Mouse (Mus musculus) kidney, postnatal 25 days (tissue): ENCODE measurements around the gene Arhgef25.

Experiments used
- DNase-seq, 2 experiments: peaks; one replicate each; pipeline ENCODE4 v3.0.0; 2021; ENCODE audit warnings: mixed read lengths in 2 of 2

Gene Arhgef25

DNA sequence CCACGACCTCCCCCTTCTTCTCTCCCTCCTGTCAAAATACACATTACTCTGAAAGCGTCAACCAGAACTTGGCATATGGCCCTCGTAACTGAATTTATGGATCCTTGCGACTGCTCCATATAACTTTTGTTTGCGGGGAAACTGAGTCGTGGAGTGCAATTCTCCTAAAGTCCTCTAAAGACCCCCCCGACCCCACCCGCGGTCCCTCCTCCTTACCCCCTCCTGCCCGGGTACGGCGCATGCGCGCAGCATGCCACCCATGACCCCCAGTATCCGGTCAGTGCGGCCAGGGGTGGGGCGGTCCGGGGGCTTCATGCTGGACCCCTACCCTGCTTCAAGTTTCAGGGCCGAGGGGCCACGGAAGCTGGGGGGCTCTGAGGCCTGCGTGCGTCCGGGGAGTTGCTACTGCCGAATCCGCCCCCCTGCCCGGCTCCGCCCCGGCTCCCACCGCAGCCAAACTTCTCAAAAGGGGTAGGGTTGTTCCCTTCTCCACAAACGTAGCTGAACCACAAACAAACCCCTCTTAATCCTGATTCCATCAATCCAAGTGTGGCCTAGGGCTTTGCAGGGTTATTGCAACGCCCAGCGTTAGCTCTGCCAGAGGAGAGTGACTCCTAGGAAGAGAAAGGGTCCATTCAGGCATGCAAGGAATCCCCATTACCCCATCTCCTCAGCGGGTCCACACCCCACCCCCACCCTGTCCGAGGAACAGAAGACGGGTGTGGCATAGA, at the start of gene Arhgef25:
Arhgef25 (minus strand) TSS at position 433 of the 731 bp plus-strand sequence.
- peak in 1 of 2 experiments; percentile 64 for DNase-seq

DNA sequence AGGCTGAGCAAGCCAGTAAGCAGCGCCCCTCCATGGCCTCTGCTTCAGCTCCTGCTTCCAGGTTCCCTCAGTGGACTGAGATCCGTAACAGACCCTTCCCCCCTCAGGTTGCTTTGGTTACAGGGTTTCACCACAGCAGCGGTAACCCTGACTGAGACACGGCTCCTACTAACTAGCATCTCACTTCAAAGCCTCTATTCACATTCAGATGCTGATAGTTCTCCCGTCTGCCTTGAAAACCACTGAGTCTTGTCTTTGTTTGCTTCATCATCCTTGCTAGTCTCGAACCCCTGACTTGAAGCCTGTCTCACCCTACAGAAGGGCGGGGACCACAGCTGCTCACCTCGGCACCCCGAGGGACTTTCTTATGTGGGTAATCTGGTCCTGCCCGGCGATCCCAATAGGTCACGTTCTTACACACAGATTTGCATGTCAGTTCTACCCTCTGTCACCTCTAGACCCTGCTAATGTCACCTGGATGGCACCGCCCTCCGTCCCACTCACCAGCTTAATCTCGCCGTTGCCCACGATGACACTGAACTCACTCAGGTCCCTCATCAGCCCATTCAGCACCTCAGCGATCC, 48.5 kb upstream of the Arhgef25 start:
- no peak for DNase-seq

DNA sequence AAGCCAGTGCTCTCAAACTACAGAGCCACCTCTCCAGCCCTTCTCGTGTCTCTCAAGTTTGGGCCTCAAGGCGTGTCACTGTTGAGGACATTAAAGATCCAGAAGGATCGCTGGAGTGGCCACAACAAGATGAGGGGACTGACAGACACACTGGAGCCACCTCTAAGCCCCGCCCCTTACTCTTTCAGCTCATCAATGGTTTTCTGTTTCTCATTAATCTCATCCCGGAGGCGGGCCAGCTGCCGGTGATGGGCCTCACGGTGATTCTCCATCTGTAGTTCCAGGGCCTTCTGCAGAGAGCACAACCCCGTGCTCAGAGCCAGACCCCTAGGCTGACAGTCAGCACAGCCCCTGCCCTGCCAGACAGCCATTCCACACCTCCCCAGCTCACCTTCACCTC, 46.7 kb upstream of the Arhgef25 start:
- no peak for DNase-seq

DNA sequence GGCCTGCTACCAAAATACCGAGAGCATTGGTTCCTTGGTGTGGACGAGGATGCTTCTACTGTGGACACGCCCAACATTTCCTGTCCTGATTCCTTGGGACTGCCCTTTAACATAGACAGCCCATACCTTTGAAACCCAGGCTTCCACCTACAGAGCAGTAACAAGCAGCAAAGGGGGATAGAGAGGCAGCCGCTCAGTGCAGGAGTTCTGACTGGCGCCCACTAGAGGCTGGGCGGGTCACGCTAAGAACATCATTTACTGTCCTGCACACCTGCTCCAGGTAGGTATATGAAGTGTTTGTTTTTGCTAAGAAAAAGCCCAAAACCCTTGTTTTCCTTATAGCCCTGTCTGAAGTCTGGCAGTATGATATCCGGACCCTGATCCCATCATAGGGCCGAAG, 43.3 kb upstream of the Arhgef25 start:
- no peak for DNase-seq

DNA sequence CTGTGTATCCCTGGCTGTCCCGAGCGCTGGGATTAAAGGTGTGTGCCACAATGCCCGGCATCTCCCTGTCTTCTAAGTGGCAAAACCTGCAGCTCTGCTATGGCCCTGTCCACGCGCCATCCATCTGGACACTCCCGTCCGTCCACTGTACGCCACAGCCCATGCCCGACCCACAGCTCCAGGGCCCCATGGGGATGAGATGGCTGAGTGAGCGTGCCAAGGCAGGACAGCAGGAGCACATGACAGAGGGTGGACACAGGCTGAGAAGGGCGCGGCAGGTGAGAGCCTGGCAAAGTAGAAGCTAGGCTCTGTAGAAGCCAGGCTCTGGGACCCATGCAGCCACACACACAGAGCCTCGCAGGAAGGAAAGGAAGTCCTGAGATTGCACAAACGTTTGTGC, 41.9 kb upstream of the Arhgef25 start:
- no peak for DNase-seq

DNA sequence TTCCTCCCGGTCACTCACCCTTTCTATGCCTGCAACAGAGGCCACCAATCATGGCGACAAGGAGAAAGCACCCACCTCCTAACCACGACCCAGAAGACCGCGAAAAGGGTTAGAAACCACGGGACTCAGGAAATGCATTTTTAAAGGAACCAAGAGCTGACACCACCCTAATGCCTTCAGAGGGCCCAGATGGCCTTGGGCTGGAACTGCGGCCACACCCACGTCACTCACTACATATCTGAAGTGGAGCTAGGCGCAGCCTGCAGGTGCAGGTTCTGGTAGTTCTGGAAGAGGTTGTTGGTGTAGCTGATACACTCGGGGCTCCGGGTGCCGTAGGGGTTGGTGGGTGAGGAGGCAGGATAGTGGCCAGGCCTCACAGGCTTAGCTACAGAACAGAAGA, 40.8 kb upstream of the Arhgef25 start:
- DNase-seq: no peak

DNA sequence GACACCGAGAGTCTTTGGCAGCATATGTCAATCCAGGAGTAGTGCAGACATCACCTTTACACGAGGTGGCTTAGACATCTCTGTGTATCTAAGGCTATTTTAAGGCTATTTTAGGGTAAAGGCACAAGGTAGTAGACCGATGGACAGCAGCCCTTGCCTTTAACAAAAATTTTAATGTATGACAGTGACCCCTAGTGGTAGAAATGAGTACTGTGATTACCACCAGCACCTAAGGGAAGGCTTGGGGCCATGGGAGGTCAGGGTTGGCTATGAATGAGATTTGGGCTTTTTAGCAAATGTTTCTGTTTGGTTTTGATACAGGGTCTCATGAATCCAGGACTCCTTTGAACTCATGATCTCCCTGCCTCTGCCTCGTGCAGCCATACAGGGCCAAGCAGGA, 39.0 kb upstream of the Arhgef25 start:
- peak in 1 of 2 experiments; percentile 53 for DNase-seq

DNA sequence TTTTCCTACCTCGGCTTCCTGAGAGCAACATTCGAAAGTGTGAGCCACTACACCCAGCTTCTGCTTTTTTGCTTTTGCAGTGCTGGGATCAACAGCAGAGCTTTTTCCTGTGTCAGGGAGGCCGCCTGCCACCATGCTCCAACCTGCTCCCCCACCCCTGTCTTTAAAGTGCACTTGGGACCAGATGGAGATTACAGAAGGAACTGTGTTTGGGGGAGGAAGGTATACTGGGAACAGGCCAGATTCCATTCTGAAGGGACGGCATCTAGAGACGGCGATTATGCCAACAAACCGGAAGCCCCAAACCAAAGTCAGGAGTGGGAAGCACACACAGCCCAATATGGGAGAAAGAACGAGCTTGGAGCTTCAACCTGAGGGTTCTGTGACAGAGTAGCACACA, 37.3 kb upstream of the Arhgef25 start:
- no peak for DNase-seq

DNA sequence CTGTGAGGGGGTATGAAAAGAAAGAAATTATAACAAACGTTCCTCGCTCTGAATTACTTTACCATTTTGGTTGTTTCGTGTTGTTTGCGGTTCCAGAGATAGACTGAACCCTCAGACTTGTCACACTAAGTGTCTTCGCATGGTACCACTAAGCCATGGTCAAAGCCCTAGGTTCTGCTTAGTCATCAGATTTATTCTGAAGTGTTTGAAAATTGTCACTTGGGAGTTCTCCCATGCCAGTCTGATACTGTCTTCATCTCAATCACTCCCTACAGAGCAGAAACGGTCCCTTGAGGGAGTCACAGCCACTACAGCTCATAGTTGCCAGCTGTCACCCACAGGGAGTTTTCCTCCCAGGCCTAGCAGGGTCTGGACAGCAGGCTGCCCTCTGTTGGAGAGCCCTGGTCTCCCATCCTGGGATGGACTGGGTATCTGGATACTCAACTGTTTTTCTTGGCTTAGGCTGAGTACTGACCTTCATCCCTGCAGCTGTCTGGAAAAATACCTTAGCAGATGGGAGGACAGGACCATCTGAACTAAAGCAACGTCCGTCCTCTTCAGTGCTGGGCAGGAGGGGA, 36.5 kb upstream of the Arhgef25 start:
- peak; percentile 40 to 62 for DNase-seq

DNA sequence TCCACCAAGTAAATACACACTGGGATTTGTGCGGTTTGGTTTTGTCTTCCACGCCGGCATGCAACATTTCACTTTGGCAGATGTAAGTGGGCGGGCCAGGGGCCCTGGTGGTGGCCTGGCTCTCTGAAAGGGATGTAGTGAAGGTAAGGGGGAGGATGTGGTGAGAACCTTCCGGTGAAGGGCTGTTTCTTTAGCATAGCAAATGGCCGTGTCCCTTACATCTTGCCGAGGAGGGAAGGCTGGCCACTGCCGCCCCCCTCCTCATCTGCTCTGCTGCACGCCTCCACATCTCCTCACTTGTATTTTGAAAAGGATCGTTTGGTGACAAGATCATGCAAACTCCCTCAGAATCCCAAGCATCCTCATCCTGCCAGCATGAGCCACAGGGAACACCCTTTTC, 35.8 kb upstream of the Arhgef25 start:
- DNase-seq: no peak

DNA sequence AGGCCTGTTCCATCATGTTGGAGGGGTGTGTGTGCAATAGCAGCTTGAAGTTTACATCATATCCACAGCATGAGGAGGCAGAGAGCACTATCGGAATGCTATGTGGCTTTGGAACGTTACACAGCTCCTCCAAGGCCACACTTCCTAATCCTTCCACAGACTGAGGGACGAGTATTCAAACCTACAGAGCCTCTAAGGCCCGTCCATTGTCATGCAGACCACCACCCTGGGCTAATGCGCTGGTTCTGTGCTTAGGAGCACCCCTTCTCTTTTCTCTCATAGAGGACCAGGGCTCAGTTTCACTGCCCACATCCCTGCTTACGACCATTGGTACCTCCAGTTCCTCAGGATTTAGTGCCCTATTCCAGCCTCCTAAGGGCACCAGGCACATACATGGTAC, 35.3 kb upstream of the Arhgef25 start:
- DNase-seq: no peak

DNA sequence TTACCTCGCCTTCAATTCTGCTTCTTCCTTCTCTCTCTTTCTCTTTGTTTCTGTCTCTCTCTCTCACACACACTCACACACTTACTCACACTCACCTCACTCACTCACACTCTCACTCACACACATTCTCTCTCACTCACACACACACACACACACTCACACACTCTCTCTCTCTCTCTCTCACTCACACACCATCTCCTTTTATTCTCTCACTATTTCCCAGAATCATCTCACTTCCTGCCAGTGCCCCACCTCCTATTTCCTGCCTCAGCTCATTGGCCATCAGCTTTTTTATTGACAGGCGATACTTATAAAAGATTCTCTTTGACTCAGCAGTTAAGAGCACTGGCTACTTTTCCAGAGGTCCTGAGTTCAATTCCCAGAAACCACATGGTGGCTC, 28.5 kb upstream of the Arhgef25 start:
- DNase-seq: no peak

DNA sequence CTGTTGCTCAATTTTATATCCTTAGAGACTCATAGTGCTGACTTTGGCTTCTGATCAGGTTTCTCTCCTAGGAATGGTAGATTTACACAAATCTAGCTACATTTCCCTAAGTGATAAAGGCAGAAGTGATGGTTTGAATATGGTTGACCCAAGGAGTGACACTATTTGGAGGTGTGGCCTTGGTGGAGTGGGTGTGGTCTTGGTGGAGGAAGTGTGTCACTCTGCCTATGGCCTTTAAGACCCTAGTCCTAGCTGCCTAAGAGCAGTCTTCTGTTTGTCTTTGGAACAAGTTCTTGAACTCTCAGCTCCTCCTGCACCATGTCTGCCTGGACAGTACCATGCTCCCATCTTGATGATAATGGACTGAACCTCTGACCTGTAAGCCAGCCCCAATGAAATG, 27.3 kb upstream of the Arhgef25 start:
- DNase-seq: no peak

DNA sequence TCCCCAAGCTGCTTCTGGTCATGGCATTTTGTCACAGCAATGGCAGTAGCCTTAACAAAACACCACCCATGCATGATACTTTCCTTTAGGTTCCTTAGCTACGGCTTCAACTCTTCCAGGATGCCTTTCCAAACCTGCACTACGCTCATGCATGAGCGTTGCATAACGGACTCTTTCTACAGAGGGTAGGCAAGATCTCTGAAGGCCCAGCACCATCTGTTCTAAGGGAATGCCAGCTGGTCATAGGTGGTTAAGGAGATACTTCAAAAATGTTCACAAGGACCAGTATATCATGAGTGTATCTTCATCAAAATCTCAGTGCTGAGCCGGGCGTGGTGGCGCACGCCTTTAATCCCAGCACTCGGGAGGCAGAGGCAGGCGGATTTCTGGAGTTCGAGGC, 26.6 kb upstream of the Arhgef25 start:
- no peak for DNase-seq

DNA sequence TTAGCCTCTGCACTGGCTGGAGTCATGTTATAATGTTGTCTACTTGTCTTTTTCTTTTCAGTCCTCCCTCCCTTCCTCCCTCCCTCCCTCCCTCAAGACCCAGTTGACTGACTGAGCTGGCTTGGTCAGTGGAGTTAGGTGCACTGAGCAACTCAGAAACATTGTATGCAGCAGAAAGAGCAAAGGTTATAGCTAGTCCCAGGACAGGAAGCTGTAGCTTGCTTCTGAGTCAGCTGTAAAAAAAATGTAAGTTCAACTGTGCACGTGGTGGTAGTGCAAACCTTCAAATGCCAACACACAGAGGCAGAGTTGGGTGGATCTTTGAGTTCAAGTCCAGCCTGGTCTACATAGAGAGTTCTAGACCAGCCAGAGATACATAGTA, 24.5 kb upstream of the Arhgef25 start:
- DNase-seq: no peak

DNA sequence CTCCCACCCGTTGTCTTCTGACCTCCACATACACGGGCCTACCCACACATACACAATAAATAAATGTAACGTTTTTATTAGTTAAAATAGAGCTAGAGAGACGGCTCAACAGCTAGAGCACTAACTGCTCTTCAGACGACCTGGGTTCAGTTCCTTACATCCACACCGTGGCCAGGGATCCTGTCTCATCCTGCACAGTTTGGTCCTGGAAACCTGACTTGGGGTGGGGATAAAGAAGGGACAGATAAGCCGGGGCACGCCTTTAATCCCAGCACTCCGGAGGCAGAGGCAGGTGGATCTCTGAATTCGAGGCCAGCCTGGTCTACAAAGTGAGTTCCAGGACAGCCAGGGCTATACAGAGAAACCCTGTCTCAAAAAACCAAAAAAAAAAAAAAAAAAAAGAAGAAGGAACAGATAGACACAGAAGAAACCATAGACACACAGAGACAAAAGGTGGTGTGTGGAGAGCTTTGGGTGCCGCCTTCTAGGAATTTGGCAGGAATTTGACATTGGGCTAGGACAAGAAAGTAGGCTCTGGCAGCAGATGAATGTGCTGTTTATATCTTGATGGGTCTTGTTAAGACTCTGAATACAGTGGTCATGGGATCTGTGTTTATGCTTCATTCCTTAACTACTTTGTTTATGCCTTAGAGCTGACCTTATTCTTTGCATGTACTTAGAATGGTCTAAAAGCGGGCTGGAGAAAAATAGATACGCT, 24.0 kb upstream of the Arhgef25 start:
- no peak for DNase-seq

DNA sequence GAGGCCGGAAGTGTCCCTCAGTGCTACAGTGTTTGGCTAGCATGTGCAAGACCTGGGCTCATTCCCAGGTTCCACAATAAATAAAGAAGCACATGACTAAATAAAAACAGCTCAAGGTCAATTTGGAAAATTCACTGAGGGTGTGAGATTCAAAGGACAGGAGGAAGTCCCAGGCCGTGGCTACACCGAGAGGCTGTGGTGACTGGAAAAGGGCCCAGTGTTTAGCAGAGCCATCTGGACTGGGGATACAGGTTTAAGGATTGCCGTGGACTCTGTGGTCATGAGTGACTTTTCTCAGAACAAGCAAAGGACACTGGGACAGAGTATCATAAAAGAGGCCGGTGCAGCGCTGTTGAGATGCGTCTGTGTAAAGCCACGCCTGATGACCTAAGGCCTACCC, 23.4 kb upstream of the Arhgef25 start:
- no peak for DNase-seq

DNA sequence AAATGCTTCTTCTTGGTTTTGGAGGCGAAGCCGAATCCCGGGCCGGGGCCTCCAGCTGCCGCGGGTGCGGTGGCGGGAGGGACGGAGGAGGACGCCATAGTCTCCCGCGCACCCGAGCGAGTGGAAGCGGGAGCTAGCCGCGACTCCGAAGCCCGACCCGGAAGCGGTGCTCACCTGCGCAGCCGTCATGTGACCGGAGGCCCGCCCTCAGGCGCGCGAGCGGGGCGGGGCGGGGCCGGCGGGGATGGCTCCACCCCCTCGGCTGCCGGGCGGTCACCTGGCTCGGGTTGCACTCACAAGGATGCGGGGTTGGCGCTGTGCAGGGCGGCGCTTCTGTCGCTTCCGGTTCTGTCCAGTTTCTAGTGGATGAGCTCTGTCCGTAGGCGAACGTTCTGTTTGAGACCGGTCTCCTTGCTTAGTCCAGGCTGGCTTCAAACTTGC, 21.6 kb upstream of the Arhgef25 start, which contains the start of gene Pip4k2c:
Pip4k2c (minus strand) TSS at position 172 of the 441 bp plus-strand sequence.
- peak; percentile 91 to 97 for DNase-seq

DNA sequence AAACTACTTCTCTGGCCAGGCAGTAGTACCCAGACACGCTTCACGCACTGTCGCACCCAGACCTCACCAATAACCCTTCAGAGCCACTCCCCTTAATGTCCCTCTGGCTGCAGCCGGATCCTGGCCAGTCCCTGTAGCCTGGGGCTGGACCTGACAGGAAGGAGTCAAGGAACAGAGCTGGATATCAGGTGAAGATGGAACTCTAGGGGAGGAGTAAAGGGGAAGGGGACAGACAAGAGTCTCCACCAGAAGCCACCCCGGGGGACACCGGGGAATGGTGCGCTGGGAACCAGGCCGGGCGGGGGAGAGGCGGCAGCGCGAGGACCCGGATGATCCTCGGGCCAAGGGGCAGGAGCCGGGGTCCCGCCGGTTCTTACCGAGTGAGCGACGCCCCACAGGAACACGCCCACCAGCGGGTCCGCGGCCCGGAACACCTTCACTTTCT, 21.1 kb upstream of the Arhgef25 start:
- DNase-seq: peak; percentile 79 to 94

DNA sequence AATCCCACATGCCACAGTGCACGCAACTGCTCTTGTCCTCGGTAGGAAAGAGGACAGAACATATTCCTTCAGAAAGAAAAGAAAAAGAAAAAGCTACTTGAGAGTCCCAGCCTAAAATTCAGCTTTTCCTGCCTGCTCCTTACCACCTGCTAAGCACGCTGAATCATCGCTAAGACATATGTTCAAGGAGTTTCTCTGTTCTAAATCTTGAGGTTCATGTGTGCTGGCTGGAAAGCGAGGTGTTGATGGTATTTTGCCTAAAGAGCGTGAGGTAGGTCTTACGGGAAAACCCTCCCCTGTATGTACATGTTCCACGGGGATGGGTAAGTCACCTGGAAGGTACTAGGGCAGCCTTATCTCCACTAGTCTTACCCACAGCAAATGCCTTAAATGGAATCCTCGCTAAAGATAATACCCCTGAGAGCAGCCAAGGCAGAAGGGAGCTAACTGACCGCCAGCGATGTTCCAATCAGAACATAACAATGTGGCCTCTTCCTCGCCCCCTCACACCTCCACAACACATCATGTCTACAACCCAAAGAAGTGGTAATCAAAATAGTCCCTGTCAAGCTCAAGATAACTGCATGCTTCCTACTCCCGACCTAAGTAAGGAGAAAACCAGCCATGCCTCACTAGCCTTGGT, 20.2 kb upstream of the Arhgef25 start:
- DNase-seq: no peak

DNA sequence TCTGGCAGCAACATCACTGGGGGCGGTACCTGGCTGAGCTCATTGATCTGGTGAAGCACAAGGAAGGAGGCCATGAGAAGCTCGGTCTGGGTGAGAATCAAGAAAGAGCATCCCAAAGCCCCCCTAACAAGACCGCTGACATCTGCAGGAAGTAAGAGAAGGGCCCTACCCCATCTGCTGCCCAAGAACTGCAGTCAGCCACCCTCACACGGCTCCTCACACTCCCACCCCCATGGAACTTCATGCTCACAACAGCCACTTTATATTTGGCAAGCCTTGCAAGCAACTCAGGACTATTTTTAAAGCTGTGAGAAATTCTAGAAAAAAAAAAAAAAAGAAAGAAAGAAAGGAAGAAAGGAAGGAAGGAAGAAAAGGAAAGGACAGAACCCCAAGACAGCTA, 19.0 kb upstream of the Arhgef25 start:
- DNase-seq: no peak

DNA sequence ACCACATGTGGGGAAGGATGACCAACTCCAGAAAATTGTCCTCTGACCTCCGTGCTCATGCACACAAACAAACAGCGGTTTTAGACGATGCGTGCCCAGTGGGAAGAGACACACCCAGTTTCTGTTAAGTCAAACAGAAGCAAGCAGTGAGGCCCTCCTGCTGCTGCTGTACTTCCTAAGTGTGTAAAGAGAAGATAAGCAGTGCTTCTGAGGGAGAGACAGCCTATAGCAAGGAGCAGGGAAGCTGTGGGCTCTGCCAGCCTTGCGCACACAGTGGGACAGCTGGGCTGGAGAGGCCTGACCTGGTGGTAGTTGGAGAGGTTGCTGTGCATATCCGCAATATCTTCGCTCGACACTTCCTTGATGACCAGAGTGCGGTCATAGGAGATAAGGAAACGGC, 15.5 kb upstream of the Arhgef25 start:
- no peak for DNase-seq

DNA sequence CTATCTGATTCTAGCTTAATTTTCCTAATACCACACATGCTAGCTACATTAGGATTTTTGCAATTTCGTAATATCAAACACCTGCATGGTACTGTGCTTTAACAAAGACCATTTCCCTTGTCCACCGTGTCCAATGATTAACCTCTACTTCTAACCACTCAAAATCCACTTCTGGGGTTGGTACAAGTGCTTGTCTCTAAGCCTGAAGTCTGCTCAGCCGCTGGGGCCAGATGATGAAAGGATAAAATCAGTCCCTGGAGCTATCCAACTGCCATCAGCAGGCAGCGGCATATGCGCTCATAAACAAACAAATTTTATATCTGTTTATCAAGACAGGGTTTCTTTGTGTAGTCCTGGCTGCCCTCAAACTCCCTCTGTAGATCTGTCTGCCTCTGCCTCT, 14.7 kb upstream of the Arhgef25 start:
- DNase-seq: no peak
